Mouse (Mus musculus) ES-Bruce4 (cell line): ENCODE measurements around the gene Usp10.

Source experiments
- CTCF ChIP-seq: IDR thresholded peaks from one replicate; pipeline ENCODE4 v1.8.1; 2011; ENCODE audit warnings: low read depth, low read length
- EP300 ChIP-seq: IDR thresholded peaks from 2 replicates; pipeline ENCODE4 v1.6.1; 2011; ENCODE audit warnings: low read depth, low read length; ENCODE audit not compliant: insufficient read depth

GRCm38 (mm10) chr8:119881301-119881700, 28.9 kb upstream of the Usp10 start:
- no peak for TF ChIP-seq CTCF
- no peak for TF ChIP-seq EP300
